Mouse (Mus musculus) liver (tissue): ENCODE measurements around the gene Nr1d1.

ENCODE experiments used
- DNase-seq: peaks from one replicate; pipeline ENCODE4 v3.0.0-alpha.2; 2020; ENCODE audit warnings: mixed read lengths

Nr1d1 gene

GRCm38 (mm10) chr11:98774582-98775347 lies at the start of gene Nr1d1:
TSS of gene Nr1d1 (minus strand) at chr11:98775333.
- no peak for DNase-seq

- DNase-seq: no peak
Observed at GRCm38 (mm10) chr11:98820968-98821367, 45.8 kb upstream of the Nr1d1 start.

GRCm38 (mm10) chr11:98816706-98817239 lies 41.6 kb upstream of the Nr1d1 start:
- no peak for DNase-seq

- no peak for DNase-seq
Observed at GRCm38 (mm10) chr11:98810686-98811085, 35.6 kb upstream of the Nr1d1 start.

- peak; percentile 99 for DNase-seq
Observed at GRCm38 (mm10) chr11:98809457-98810290, 34.5 kb upstream of the Nr1d1 start.

- no peak for DNase-seq
Observed at GRCm38 (mm10) chr11:98808417-98808816, 33.3 kb upstream of the Nr1d1 start.

GRCm38 (mm10) chr11:98804605-98805004 lies 29.5 kb upstream of the Nr1d1 start, which contains the start of gene Casc3:
TSS of gene Casc3 (plus strand) at chr11:98804905.
- no peak for DNase-seq

GRCm38 (mm10) chr11:98797909-98798308 lies 22.8 kb upstream of the Nr1d1 start:
- no peak for DNase-seq

- no peak for DNase-seq
Observed at GRCm38 (mm10) chr11:98797306-98797705, 22.2 kb upstream of the Nr1d1 start.

GRCm38 (mm10) chr11:98796515-98797216 lies 21.5 kb upstream of the Nr1d1 start:
- DNase-seq: peak; percentile 69

GRCm38 (mm10) chr11:98795714-98796514 lies 20.8 kb upstream of the Nr1d1 start:
- peak; percentile 73 for DNase-seq

GRCm38 (mm10) chr11:98795015-98795713 lies 20.0 kb upstream of the Nr1d1 start, which contains the start of gene Msl1:
TSS of gene Msl1 (plus strand) at chr11:98795516.
- DNase-seq: peak; percentile 92

GRCm38 (mm10) chr11:98794469-98795014 lies 19.4 kb upstream of the Nr1d1 start:
- no peak for DNase-seq

- DNase-seq: no peak
Observed at GRCm38 (mm10) chr11:98792081-98792480, 16.9 kb upstream of the Nr1d1 start.

- DNase-seq: no peak
Observed at GRCm38 (mm10) chr11:98791448-98791847, 16.3 kb upstream of the Nr1d1 start.

GRCm38 (mm10) chr11:98790631-98791205 lies 15.6 kb upstream of the Nr1d1 start:
- no peak for DNase-seq

- no peak for DNase-seq
Observed at GRCm38 (mm10) chr11:98789824-98790223, 14.7 kb upstream of the Nr1d1 start.

GRCm38 (mm10) chr11:98789219-98789807 lies 14.2 kb upstream of the Nr1d1 start:
- no peak for DNase-seq

- DNase-seq: peak; percentile 85
Observed at GRCm38 (mm10) chr11:98788550-98789218, 13.6 kb upstream of the Nr1d1 start.

GRCm38 (mm10) chr11:98788139-98788538 lies 13.0 kb upstream of the Nr1d1 start:
- DNase-seq: no peak
